Mouse (Mus musculus) myocyte (in vitro differentiated cells): ENCODE results near the gene Gm45140.

Experiments used
- CEBPB ChIP-seq: IDR thresholded peaks from 2 replicates; pipeline ENCODE4 v1.6.1; 2011; ENCODE audit warnings: mild to moderate bottlenecking, moderate library complexity; ENCODE audit not compliant: poor library complexity, insufficient read depth, severe bottlenecking
- MYOD1 ChIP-seq, 3 experiments: IDR thresholded peaks; one replicate each; pipeline ENCODE4 v1.6.1; 2011; ENCODE audit warnings: control low read depth in 2 of 3, low read depth in 2 of 3, mild to moderate bottlenecking in 2 of 3, moderate library complexity in 1 of 3; ENCODE audit not compliant: insufficient read length in 2 of 3, control insufficient read depth in 1 of 3
- TCF12 ChIP-seq: IDR thresholded peaks from one replicate; pipeline ENCODE4 v1.6.1; 2011; ENCODE audit warnings: mild to moderate bottlenecking, control low read depth; ENCODE audit not compliant: poor library complexity, insufficient read depth, severe bottlenecking

DNA sequence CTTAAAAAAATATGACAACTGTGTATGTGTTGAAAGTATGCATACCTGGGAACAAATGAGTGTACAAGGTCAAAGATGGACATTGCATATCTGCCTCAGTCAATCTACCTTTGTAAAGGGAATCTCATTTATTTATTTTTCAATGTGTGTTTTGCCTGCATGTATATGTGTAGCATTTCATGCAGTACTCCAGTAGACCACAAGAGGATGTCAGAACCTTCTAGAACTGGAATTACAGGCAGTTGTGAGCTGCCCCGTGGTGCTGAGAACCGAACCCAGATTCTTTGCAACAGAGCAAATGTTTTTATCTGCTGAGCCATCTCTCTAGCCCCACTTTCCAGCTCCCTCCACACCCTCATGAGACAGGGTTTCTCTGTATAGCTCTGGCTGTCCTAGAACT, 38.4 kb upstream of the Gm45140 start:
- no peak for TF ChIP-seq TCF12
- TF ChIP-seq MYOD1 (IDR thresholded peaks at IDR 0.05; ENCODE audit: control insufficient read depth in 1 of 3, insufficient read length in 2 of 3, low read depth in 2 of 3): no peak
- TF ChIP-seq CEBPB: no peak
